Mouse (Mus musculus) heart, postnatal 10 days (tissue): ENCODE measurements around the gene Cgn. TPM values are rescaled to one million over a fixed set of nuclear protein-coding genes. Genes with fewer than 3 reads are reported as not detected.
"Not testable (repeated sequence)": the region's sequence is repeated elsewhere in the genome, so short reads cannot be mapped to it uniquely, and the experiment has no call there.

ENCODE experiments used
- DNase-seq, 2 experiments: peaks; one replicate each; pipeline ENCODE4 v3.0.0; 2021
- intact Hi-C: fragments of 180-260 bp; cut with DNase I; formaldehyde crosslinking; loops from one replicate; pipeline ENCODE4 v1.15.1; 2025
- total RNA-seq, 2 experiments: library from RNA; stranded (reverse); gene quantifications; 2 replicates each; pipeline ENCODE4 v1.2.3; 2021

Cgn gene
- total RNA-seq, 2 experiments from 2014 or later = 0.52 to 0.69 TPM

GRCm38 (mm10) chr3:94792258-94792657 is 6.0 kb upstream of the Cgn start:
- no peak for DNase-seq
- intact Hi-C loops = no loop called here

- intact Hi-C loops = no loop called here
- DNase-seq = peak in 1 of 2 experiments; percentile 19
These were observed 3.2 kb upstream of the Cgn start for GRCm38 (mm10) chr3:94789516-94789915.

DNA sequence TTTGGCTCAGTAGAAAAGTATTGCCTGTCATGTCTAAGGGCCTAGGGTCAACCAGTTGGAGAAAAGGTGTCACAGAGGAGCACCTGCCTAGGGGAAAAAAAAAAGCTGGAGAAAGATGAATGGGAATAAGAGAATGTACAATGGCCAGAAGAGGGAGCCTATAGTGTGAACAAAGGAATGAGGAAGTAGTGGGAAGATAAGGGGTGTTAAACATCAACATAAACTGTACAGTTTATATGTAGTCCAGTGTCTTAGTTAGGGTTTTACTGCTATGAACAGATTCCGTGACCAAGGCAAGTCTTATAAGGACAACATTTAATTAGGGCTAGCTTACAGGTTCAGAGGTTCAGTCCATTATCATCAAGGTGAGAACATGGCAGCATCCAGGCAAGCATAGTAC is 2.8 kb upstream of the Cgn start:
- intact Hi-C loops = no loop called here

GRCm38 (mm10) chr3:94787122-94787780 is 959 bp upstream of the Cgn start:
- intact Hi-C loops = no loop called here
- no peak for DNase-seq

More for the DNA sequence above, 2.8 kb upstream of the Cgn start:
- no peak for DNase-seq

DNA sequence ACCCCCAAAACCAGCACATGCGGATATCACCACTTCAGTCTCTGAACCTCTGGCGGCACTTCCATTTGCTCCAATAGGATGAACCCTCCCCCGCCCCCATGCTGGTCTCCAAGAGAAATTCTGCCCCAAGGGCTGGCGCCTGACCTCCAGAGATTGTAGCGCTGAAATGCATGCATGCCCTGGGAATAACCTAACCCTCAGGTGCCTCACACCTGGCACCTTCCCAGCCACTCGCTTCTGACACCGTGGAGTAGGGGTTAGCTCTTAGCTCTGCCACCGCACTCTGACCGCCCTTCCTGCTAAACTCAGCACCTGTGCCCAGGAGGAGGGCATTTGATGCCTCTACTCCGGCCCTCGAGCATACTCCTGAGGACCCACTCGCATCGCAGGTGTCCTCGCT is 334 bp downstream of the Cgn start:
- intact Hi-C loops = no loop called here
- DNase-seq = no peak

GRCm38 (mm10) chr3:94784171-94784701 is 2.1 kb downstream of the Cgn start:
- intact Hi-C loops = no loop called here
- DNase-seq = no peak

GRCm38 (mm10) chr3:94783462-94783931 is 2.8 kb downstream of the Cgn start:
- intact Hi-C loops = no loop called here
- no peak for DNase-seq

DNA sequence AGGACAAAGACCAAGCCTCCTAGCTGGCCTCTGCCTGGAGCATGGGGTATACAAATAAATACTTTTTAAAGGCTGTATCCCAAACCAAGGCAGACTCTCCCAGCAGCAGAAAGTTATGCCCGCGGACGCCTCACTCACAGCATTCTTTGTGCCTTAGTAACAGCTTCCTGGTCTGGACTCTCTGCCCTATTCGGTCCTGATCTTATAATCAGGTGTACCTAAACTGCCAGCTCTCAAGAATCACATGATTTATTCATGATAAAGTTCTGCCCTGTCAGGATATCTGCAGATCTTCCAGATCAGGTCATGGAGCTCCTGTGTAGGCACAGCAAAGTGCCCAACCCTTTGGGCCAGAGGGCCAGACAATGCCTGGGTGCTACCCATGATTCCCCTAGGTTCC is 3.4 kb downstream of the Cgn start:
- intact Hi-C loops = no loop called here
- DNase-seq = no peak

- intact Hi-C loops = no loop called here
- peak; percentile 24 to 38 for DNase-seq
These were observed 4.9 kb downstream of the Cgn start for GRCm38 (mm10) chr3:94781356-94781755.

DNA sequence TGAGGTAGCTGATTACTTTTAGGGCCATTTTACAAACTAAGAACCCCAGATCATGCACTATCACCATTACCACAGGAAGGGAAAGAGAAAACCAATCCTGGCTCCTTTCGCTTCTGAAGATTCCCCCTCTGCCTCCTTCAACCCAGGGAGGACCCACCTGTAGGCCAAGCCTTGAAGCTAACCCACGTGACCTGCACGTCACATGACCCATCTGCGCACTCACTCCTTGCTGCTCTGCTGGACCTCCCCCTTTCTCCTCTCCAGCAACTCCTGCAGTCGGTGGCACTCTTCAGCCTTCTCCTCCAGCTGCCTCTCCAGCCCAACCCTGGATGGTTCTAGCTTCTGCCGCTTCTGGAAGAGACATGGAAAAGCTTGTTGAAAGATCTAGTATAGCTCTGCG is 10.4 kb downstream of the Cgn start:
- intact Hi-C loops = no loop called here
- DNase-seq = no peak

DNA sequence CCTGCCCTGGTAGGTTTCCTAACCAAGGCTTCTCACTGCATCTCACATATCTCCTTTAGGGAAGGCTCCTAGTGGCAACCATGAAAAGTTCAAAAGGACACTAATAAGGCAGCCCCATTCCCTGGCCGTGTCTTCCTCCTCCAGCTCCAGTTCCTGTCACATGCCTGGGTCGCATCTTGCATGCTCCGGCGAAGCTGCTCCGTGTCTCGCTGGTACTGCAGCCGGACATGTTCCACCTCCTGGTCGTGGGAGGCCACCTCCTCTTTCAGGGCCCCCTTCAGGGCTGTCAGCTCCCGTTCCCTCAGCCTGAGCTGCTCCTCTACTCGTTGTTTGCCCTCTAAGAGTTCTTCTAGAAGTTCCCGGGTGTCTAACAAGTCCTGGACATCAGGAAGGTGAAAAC is 12.3 kb downstream of the Cgn start:
- no peak for DNase-seq
- intact Hi-C loops = no loop called here

DNA sequence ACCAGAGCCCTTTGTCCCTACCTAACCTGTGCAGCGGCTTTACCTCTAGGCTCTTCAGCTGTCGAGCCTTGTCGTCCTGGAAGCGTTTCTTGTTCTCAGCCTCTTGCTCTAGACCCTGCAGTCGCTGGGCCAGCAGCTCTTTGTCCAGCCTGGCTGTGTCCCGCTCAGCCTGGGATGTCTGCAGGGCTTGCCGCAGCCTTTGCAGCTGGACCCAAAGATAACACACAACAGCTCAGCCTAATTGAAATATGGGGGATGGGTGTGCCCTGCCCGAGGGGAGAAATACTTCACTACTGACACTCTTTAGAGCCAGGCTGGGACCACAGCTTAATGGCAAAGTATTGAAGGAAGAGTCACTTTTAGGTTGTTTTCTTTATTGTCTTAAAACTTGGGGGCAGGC is 20.8 kb downstream of the Cgn start:
- intact Hi-C loops, DNase-seq: not testable (repeated sequence)

DNA sequence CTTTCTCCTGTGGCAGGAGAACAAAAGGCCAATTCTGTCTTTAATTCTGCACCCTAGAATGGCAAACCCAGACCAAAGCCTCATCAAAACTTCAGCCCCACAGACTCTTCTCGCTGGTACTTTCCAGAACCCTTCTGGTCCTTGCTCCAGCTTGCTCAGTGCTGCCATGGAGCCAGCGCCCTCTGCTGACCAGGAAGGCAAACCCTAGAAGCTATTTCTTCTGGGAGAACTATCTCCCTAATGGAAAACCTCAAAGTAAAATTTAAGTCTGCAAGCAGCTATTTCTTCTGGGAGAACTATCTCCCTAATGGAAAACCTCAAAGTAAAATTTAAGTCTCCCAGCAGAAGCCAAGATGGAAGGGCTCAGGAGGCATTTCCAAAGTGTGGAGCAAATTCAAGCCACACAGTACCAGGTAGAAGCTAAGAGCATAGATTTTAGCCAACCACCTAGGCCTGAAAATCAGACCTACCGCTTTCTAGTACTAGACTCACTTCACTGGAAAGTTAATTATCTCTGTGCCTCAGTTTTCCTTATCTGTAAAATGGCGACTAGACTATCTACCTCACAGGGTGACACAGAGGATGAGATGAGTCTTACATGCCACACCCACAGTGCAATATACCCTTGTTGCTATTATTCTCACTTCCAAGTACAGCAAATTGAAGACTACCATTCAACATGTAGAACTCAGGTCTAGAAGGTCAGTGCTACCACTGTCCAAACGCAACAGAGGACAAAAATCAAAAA is 21.6 kb downstream of the Cgn start:
- intact Hi-C loops, DNase-seq: not testable (repeated sequence)

DNA sequence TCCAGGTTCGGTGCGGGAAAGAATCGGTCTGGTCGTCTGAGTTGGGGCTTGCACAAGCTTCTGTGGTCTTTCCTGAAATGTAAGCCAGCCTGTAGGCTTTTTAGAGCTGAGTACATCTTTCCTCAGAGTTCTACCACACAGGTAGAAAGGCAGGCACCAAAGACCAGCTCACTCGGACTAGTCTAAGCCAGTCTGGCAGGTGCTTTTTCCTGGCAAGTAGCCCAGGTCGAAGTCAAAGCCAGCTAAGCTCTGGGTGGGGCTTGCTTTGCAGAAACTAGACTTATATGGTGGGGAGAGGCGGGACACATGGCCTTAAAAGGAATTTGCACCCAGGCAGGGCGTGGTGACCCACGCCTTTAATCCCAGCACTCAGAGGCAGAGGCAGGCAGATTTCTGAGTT is 27.9 kb downstream of the Cgn start:
- intact Hi-C loops = loop anchor here (10.0 kb wide), 1 partner anchor 104 kb away; the partner anchor contains the start of gene Tuft1
- DNase-seq = not testable (repeated sequence)

- DNase-seq = peak in 1 of 2 experiments; percentile 13
- intact Hi-C loops = loop anchor here (10.0 kb wide), 1 partner anchor 103 kb away; the partner anchor contains the start of gene Tuft1
These were observed 28.3 kb downstream of the Cgn start for GRCm38 (mm10) chr3:94758056-94758409.

GRCm38 (mm10) chr3:94757251-94758055 is 28.8 kb downstream of the Cgn start:
- intact Hi-C loops = loop anchor here (10.0 kb wide), 1 partner anchor 103 kb away; the partner anchor contains the start of gene Tuft1

GRCm38 (mm10) chr3:94745691-94746090 is 40.6 kb downstream of the Cgn start:
- no peak for DNase-seq
- intact Hi-C loops = no loop called here

More at GRCm38 (mm10) chr3:94757251-94758055, 28.8 kb downstream of the Cgn start:
- DNase-seq = not testable (repeated sequence)

DNA sequence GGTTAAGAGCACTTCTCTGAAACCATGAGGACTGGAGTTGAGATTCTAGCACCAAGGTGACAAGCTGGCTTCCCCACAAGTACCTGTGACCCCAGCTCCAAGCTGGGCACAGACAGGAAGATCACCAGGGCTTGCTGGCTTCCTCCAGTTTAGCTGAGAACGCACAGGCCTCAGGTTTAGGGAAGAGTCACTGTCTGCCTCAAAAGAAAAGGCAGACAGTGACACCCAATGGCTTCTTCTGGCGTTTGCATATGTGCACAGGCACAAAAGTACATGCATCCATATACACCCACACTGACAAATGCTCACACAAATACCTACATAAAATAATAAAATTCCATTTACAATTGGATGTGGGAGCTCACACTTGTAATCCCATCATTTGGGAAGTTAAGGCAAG is 62.7 kb downstream of the Cgn start:
- intact Hi-C loops = loop anchor here (5.0 kb wide), 1 partner anchor 86 kb away; no protein-coding TSS in a partner anchor
- DNase-seq = peak; percentile 8 to 18

- DNase-seq, intact Hi-C loops: not testable (repeated sequence)
These were observed 68.0 kb downstream of the Cgn start for GRCm38 (mm10) chr3:94718253-94718652.

GRCm38 (mm10) chr3:94713424-94713823 is 72.9 kb downstream of the Cgn start:
- intact Hi-C loops, DNase-seq: not testable (repeated sequence)

GRCm38 (mm10) chr3:94710591-94710990 is 75.7 kb downstream of the Cgn start:
- DNase-seq, intact Hi-C loops: not testable (repeated sequence)
